Mouse (Mus musculus) heart, embryonic 10.5 days (tissue): ENCODE measurements at regions not wholly inside any gene's neighbourhood (a gene's known extent, or its start where the extent isn't known, plus 50 kb on each side); places are given as distances from the start of the nearest gene placed in this dataset.

Experiments used
- DNase-seq: peaks from one replicate; pipeline ENCODE4 v3.0.0-alpha.2; 2017; ENCODE audit warnings: low spot score
- H3K27ac ChIP-seq: fragments of 300-500 bp; sonication (generic); 2 replicates; pipeline ENCODE4 v1.5.1; 2016; ENCODE audit warnings: mild to moderate bottlenecking
- H3K27me3 ChIP-seq: fragments of 300-500 bp; sonication (generic); 2 replicates; pipeline ENCODE4 v1.6.1; 2016; ENCODE audit warnings: mild to moderate bottlenecking; ENCODE audit not compliant: poor library complexity, insufficient read depth, severe bottlenecking
- H3K36me3 ChIP-seq: fragments of 300-500 bp; sonication (generic); 2 replicates; pipeline ENCODE4 v1.6.1; 2016; ENCODE audit warnings: mild to moderate bottlenecking, moderate library complexity
- H3K4me1 ChIP-seq: fragments of 300-500 bp; sonication (generic); 2 replicates; pipeline ENCODE4 v1.6.1; 2016; ENCODE audit warnings: mild to moderate bottlenecking
- H3K4me3 ChIP-seq: fragments of 300-500 bp; sonication (generic); 2 replicates; pipeline ENCODE4 v1.5.1; 2016; ENCODE audit warnings: mild to moderate bottlenecking, moderate library complexity
- H3K9me3 ChIP-seq: fragments of 300-500 bp; sonication (generic); 2 replicates; pipeline ENCODE4 v1.6.1; 2016; ENCODE audit warnings: mild to moderate bottlenecking, moderate library complexity
- WGBS: fragments of 180-500 bp; shearing (Covaris S2); methylation state at CpG from one replicate; pipeline ENCODE4 v1.1.7; 2016; 5-methylcytosine and 5-hydroxymethylcytosine counted together

DNA sequence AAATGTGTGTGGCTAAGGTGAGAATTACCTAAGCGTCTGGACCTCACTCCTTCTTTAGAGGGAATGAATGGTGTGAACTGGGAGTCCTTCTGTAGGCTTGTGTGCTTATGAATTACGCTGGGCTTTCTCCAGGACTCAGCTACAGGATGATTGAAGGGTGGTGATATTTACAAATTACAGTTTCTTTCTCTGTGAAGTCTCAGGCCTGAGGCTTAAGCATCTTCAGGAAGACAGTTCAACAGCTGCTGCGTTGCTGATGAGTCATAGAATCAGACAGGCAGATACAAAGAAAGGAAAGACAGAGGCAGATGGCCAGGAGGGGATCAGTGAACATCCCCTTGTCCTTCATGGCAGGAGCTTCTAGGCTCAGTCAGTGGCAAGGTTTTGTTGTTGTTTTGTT lies 227.3 kb downstream of the Pros1 start:
- no peaks in the 10 kb centered on the region for H3K9me3 ChIP-seq
- no peak overlapping the region for H3K27ac ChIP-seq
- no peaks in the 10 kb centered on the region for H3K27me3 ChIP-seq
- no peak for DNase-seq
- H3K4me1 ChIP-seq: no peaks in the 10 kb centered on the region
- 73% methylated on average over 3 of the region's 3 CpGs for WGBS
- H3K36me3 ChIP-seq: no peaks in the 10 kb centered on the region
- no peak overlapping the region for H3K4me3 ChIP-seq

DNA sequence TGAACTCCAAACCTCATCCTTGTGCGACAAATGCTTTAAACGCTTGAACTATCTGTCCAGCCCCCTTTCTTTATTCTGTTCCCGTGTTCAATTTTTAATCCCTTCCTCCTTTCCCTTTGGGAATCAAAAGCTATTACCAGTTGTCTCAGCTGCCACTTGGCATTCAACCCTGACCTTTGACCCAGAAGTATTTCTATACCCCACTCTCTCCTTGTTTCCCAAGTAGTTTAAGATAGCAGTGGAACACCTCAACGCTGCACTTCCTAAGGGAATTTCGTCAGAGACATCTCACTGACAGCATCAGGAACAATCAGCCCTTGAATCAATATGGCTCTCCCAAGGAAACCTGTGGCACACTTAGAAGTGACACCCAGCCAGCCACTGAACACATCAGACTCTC lies 229.1 kb downstream of the Pros1 start:
- 73% methylated on average over 5 of the region's 5 CpGs for WGBS
- Histone ChIP-seq H3K27me3 (no peaks in the 10 kb centered on the region), H3K4me3 (no peak overlapping the region), H3K36me3 (no peaks in the 10 kb centered on the region), H3K4me1 (no peaks in the 10 kb centered on the region), H3K27ac (no peak overlapping the region), H3K9me3 (no peaks in the 10 kb centered on the region)
- DNase-seq: no peak

DNA sequence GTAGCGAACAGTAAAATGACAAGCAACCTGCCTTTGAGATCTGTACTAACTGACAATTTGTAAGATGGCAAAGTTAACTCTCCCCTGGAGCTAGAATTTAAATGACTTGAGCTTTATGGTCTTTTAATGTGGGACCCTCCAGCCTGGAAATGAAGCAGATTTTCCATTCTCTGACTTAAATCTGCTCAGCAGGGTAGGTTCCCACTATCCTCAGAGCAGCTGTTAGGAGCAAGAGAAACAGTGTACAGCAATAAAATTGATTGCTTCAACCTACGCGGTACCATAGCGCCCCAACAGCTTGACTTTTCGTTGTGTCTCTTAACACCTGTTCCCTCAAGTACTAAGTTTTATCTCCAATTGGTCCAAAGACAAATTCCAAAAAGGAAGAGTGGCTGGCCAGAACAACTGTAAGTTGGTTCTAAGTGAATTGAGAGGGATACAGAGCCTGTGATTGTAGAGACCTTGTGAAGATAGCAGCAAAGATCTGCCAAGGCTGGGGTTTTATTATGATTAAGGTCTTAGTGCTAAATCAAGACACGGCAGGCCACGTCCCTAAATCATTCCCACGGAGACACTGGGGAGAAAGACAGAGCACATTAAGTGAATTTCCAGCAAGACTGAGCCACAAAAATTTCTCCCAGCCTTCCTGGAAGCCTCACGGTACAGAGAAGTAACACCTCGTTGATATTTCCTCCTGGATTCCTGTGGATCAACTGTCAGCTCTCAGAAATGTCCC lies 230.1 kb downstream of the Pros1 start:
- no peak for DNase-seq
- no peak overlapping the region for H3K27ac ChIP-seq

DNA sequence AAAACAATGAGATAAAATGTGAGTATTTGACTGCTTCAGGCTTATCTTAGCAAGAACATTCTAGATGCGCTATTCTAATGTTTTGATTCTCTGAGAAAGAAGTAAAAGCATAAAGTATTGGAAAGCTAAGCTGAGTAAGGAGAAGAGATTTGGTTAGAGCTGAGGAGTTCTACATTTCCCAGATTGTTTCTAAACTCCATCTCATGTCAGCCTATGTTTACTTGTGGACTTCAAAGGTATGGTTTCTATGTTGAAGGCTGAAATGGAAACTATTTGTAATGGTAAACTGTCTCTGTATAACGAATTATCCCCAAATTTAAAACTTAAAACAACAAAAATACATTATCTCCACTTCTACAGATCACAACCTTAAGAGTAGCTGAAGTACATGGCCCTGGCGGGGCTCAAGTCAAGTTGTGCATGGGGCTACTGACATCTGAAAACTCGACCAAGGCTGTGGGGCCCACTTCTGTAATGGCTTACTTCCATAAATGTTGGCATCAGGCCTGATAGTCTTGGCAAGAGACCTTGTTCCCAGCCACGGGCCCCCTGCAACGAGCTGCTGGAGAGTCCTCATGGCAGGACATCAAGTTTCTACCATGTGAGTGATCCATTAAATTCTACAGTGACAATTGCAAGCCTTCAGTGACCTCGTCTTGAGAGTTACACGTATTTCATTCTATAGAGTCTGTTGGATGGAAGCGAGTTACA lies 232.1 kb downstream of the Pros1 start:
- H3K27ac ChIP-seq: no peak overlapping the region
- no peaks in the 10 kb centered on the region for H3K4me1 ChIP-seq
- no peaks in the 10 kb centered on the region for H3K27me3 ChIP-seq
- no peak for DNase-seq
- no peaks in the 10 kb centered on the region for H3K9me3 ChIP-seq
- no peaks in the 10 kb centered on the region for H3K36me3 ChIP-seq
- H3K4me3 ChIP-seq: no peak overlapping the region
- 73% methylated on average over 9 of the region's 9 CpGs for WGBS

More for the DNA sequence above, 230.1 kb downstream of the Pros1 start:
- no peaks in the 10 kb centered on the region for H3K27me3 ChIP-seq
- no peak overlapping the region for H3K4me3 ChIP-seq
- no peaks in the 10 kb centered on the region for H3K4me1 ChIP-seq
- no peaks in the 10 kb centered on the region for H3K9me3 ChIP-seq
- H3K36me3 ChIP-seq: no peaks in the 10 kb centered on the region
- WGBS: 78% methylated on average over 10 of the region's 10 CpGs

DNA sequence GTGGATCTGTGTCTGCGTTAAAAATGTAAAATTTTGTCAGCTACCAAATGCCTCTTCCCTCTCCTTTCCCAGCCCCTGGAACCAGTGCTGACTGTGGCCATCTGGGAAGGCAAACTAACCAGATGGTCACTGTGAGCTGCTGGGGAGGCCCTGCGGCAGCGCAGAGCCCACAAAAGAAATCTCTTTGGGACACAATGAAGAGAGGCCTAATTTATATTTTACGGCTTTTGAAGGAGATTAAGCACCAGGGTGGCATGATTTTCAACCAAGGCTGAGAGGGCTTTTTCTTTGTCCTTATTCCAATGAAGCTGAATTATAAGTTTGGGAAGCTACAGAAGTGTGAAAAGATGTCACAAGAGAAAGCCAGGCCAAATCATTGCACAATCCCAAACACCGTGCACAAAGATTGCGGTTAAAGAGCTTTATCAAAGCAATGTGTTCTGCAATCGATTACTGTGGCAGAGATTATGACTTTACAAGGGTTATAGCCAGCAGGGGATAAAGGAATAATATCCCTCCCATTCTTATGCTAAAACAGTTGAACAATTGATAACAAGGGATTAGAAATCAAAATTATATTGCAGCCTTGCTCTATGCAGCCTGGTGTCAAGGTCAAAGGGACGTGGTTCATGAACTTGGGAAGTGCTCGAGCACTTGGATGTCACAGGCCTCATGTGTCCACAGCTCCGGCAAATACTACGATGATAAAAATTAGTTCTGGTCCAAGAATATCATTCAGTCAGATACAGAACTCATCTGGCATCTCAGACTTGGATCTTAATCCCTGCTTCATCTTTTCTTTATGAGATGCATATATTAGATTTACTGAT lies 237.6 kb downstream of the Pros1 start:
- Histone ChIP-seq H3K4me1 (no peaks in the 10 kb centered on the region), H3K27ac (no peak overlapping the region), H3K27me3 (no peaks in the 10 kb centered on the region), H3K9me3 (no peaks in the 10 kb centered on the region), H3K36me3 (no peaks in the 10 kb centered on the region), H3K4me3 (no peak overlapping the region)
- no peak for DNase-seq
- WGBS: 77% methylated on average over 11 of the region's 11 CpGs

DNA sequence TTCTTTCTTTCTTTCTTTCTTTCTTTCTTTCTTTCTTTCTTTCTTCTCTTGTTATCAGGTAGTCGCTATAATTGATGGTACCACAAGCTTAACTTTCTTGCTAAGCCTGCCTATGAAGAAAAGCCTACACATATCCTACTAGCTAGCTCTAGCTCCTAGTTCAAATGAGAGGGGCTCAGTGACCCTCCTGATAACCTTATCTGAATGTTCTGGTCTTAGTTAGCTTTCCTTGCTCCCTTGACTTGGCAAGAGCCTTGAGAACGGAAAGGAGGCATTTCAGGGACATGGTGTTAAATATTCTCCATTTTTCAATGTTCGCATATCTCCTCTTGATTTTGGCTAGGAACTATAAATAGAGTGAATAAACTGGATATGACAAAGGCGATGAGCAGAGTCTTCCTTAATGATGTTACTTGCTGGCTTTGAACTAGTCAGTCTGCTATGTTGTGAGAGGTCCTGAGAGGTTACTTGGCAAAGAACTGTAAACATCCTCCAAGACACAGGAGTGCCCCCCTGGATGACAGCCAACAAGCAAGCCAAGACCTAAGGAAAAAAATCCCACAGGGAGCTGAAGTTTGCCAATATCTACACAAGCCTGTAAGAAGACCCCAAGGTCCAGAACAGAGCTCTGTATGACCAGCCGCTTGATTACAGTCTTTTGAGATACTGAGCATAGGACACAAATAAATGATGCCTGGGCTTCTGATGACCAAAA lies 240.2 kb downstream of the Pros1 start:
- 76% methylated on average over 5 of the region's 5 CpGs for WGBS
- no peaks in the 10 kb centered on the region for H3K4me1 ChIP-seq

DNA sequence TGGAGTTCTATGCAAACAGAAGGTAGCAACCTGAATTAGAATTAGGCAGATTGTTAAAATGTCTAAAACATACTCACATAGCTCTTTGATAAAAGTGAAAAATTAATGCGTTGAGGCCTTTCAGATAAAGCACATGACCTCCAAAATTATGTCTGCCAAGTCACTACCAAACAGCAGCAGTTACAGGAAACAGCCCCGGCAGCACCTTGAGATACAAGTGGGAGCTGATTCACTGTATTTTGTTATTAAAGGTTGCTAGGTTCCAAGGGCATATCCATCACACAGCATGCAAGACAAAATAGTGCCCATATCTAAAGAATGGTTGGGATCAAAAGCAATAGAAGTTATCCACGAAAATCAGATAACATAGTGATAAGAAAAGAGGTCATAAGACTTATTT lies 248.3 kb downstream of the Pros1 start:
- H3K4me1 ChIP-seq: no peaks in the 10 kb centered on the region
- no peaks in the 10 kb centered on the region for H3K9me3 ChIP-seq
- no peak overlapping the region for H3K27ac ChIP-seq
- no peak overlapping the region for H3K4me3 ChIP-seq
- H3K27me3 ChIP-seq: no peaks in the 10 kb centered on the region
- H3K36me3 ChIP-seq: no peaks in the 10 kb centered on the region
- 65% methylated on average over 3 of the region's 3 CpGs for WGBS
- DNase-seq: no peak

More for the DNA sequence above, 240.2 kb downstream of the Pros1 start:
- Histone ChIP-seq H3K4me3 (no peak overlapping the region), H3K36me3 (no peaks in the 10 kb centered on the region), H3K27me3 (no peaks in the 10 kb centered on the region), H3K27ac (no peak overlapping the region), H3K9me3 (no peaks in the 10 kb centered on the region)
- no peak for DNase-seq

DNA sequence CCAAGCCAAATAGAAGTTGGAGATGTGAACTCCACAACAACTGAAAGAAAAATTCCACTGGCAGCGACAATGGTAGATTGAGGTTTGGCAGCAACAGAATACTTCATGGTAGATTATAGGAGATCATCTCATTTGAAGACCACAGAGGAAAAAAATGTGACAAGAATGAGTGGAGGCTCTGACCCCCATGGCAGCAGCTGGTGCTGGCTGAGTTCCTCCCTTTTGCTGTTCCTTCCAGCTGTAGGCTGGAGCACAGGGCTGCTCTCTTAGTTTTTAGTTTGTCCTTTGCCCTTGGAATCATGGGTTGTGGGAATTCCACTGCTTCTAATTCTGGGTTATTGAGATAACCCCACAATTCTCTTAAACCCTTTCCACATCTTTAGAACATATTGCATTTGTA lies 248.8 kb downstream of the Pros1 start:
- H3K27ac ChIP-seq: no peak overlapping the region
- no peaks in the 10 kb centered on the region for H3K4me1 ChIP-seq
- 91% methylated on average over 1 of the region's 1 CpGs for WGBS
- no peak for DNase-seq
- H3K4me3 ChIP-seq: no peak overlapping the region
- no peaks in the 10 kb centered on the region for H3K9me3 ChIP-seq
- no peaks in the 10 kb centered on the region for H3K27me3 ChIP-seq
- no peaks in the 10 kb centered on the region for H3K36me3 ChIP-seq

DNA sequence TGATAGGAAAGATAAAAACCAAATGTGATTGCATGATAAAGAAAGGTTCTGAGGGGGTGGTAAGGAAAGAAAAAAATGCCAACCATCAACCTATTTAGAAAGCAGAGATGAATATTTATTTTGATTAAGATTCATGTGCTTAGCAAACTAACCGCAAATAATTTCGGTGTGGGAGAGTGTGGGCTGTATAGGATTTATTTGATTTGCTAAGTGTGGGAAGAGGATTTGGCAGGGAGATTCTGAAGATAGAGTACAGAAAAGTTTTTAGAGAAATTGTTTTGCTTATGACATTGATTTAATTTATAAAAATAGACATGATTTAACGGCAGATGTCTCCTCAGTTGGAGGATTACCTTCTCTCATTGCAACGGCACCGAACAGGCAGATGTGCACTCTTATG lies 250.3 kb downstream of the Pros1 start:
- no peaks in the 10 kb centered on the region for H3K4me1 ChIP-seq
- no peaks in the 10 kb centered on the region for H3K36me3 ChIP-seq
- no peaks in the 10 kb centered on the region for H3K27me3 ChIP-seq
- DNase-seq: no peak
- H3K9me3 ChIP-seq: no peaks in the 10 kb centered on the region
- 92% methylated on average over 5 of the region's 5 CpGs for WGBS
- H3K27ac ChIP-seq: no peak overlapping the region
- H3K4me3 ChIP-seq: no peak overlapping the region

DNA sequence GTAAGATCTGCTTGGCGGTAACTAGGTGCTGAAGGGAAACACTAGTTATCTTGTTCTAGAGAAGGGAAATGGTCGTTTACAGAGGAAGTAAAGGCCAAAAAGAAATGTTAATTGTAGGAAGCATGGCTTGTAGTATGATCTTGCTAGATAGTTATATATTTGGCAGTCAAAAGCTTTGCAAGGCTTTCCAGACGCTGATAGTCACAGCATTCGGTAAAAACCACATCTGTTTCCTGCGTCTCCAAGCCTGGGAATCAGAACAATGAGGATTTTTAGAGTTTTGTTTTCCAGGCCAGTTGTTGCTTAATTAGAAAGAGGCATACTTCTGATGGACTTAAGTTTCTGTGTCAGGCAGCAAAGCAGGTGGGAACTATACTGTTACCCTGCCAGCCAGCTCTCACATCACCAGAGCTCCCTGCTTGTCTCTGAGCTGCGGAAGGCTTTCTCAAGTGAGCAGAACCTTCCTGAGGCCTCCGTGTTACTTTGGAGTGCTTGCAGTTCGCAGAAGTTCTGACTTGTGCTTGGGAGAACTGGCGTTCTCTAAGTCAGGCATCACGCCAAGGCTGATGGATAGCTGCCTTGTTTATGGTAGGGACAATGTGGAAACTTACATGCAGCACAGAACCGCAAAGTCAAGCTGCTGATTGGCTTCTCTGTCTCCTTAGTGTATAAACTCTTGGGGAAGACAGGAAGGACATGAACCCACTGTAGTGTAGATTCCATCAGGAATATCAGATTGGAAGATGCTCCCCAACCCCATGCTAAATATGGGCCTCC lies 251.0 kb downstream of the Pros1 start:
- DNase-seq: no peak
- Histone ChIP-seq H3K27me3 (no peaks in the 10 kb centered on the region), H3K9me3 (no peaks in the 10 kb centered on the region), H3K36me3 (no peaks in the 10 kb centered on the region), H3K4me3 (no peak overlapping the region), H3K27ac (no peak overlapping the region), H3K4me1 (no peaks in the 10 kb centered on the region)
- WGBS: 68% methylated on average over 11 of the region's 11 CpGs

DNA sequence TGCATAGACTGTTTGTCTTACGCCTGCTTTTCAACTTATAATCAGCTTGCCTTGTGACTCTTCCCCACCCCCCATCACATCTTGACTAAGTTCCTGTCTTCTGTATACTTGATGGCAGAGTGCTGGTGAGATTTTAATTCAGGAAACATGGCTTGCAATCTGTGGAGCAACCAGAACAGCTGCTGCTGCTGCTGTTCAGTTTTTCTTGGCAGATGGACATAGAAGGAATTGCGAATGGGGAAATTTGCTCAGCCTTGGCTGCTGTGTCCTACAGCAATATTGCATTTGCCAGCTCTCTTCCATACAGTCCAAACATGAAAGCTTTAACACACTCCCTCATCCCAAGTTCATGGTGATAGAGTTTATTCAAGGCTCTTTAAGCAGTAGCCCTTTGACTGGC lies 262.3 kb downstream of the Pros1 start:
- no peak overlapping the region for H3K27ac ChIP-seq
- DNase-seq: no peak
- 84% methylated on average over 2 of the region's 2 CpGs for WGBS
- no peaks in the 10 kb centered on the region for H3K9me3 ChIP-seq
- H3K27me3 ChIP-seq: no peaks in the 10 kb centered on the region
- no peaks in the 10 kb centered on the region for H3K36me3 ChIP-seq
- no peak overlapping the region for H3K4me3 ChIP-seq
- no peaks in the 10 kb centered on the region for H3K4me1 ChIP-seq

DNA sequence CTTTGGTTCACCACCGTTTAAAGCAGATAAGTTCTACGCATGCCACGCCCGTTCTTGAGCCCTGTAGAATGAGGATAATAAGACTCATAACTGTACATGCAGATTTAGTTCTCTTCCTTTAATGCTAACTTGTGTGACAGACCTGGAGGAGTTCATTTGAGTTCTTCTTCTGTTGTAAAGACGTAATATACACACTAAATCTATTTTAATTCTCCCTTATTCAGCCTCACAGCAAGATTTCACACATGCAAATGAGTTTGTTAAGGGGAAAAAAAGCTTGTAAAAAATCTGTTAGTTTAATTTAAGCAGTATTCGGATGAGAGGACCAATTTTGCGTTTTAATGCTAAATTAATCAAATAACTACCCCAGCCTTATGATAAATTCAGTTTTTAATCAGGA lies 264.6 kb downstream of the Pros1 start:
- no peak overlapping the region for H3K27ac ChIP-seq
- H3K36me3 ChIP-seq: no peaks in the 10 kb centered on the region
- H3K9me3 ChIP-seq: no peaks in the 10 kb centered on the region
- WGBS: 66% methylated on average over 7 of the region's 7 CpGs
- DNase-seq: no peak
- H3K4me1 ChIP-seq: no peaks in the 10 kb centered on the region
- H3K4me3 ChIP-seq: no peak overlapping the region
- no peaks in the 10 kb centered on the region for H3K27me3 ChIP-seq
